Mouse (Mus musculus) NIH3T3 (cell line): Measurements from ENCODE around the gene Sh3tc1.

Experiments used
- DNase-seq: peaks from one replicate; pipeline ENCODE4 v3.0.0-alpha.2; 2012; ENCODE audit warnings: low read depth

Sh3tc1 gene

DNA sequence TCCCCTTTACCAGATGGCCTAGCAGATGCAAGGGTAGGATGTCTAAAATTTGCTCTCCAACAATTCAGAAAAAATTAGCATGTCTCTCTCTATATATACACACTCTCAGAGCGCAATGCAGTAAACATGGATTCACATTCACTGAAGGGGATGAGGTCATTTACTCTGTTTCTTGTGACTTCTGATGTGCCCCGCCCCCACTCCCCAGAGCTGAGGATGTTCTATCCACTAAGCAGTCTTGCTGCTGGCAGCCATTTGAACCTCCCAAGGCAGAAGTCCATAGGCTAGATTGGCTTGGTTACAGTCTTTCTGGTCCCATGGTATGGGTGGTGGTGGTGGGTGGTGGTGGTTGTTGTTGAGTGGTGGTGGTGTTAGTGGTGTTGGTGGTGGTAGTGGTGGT is 17.9 kb downstream of the Sh3tc1 start:
- no peak for DNase-seq

DNA sequence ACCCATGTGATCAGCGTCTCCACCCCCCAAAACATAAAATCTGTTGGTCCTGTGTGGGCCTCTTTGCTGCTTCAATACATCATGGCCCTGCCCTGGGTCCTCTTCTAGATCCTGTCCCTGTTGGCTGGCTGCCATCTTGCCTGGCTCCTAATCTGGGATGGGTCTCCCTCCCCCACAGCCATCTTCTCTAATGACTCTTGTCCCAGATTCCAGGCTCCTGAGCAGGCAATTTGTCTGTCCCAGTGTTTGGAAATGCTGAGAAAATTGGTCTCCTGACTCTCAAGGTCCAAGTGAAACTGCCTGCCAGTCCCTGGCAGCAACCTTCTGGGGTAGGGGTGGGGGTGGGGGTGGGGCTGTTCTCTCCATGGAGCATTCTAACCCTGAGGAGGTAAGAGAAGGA is 19.9 kb downstream of the Sh3tc1 start:
- DNase-seq, result peak; percentile 13

DNA sequence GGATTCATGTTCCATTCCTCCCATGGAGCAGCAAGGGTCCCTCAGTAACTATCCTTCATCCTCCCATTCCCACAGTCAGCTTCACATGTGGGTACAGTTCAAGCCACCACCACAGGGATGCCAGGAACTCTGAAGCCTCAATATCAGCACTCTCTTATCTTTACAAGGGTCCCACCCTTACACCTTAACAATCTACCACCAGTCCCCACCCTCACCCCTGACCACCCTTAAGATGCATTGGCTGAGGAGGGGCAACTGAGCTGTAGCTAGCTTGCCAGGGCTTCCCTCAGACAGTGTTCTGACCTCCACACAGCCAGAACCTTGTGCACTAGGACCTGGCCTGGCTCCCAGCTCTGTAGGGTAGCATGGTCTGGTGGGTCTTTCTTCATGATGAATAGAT is 20.4 kb downstream of the Sh3tc1 start:
- DNase-seq, result no peak

DNA sequence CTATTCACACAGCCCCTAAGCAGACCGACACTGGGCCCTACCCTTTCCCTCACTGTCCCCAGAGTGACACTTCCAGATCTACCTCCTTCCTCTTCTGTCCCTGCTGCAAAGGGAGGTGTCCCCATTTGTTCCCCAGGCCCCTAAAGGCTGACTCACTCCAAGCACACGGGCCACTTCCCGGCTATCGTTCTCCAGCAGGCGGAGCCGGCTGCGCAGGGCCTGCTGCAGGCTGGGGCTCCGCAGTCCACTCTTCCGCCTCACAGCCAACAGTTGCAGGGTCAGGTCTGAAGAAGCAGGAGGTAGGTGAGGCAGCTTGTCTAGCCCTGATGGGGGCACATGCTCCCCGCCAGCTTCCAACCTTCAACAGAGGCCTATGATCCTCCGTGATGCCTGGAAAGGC is 21.0 kb downstream of the Sh3tc1 start:
- no peak for DNase-seq

DNA sequence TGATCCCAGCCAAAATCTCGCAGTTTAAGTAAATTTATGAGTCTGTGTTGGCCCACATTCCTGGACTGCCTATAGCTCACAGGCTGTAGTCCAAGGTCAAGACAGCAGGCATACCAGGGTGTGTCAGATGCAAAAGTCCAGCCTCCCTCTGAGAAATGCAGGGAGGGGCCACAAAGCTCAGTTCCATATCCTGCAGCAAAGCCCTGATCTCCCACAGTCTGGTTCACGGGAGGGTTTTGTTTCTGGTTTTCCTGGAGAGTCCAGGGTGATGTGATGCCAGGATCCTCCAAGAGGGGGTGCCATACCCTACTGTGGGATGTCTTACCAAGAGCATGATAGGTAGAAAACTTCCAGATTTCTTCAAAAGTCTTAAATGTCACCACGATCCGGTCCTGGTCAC is 21.8 kb downstream of the Sh3tc1 start:
- peak; percentile 86 for DNase-seq

GRCm38 (mm10) chr5:35717455-35717854 is 22.3 kb downstream of the Sh3tc1 start:
- DNase-seq, result no peak

DNA sequence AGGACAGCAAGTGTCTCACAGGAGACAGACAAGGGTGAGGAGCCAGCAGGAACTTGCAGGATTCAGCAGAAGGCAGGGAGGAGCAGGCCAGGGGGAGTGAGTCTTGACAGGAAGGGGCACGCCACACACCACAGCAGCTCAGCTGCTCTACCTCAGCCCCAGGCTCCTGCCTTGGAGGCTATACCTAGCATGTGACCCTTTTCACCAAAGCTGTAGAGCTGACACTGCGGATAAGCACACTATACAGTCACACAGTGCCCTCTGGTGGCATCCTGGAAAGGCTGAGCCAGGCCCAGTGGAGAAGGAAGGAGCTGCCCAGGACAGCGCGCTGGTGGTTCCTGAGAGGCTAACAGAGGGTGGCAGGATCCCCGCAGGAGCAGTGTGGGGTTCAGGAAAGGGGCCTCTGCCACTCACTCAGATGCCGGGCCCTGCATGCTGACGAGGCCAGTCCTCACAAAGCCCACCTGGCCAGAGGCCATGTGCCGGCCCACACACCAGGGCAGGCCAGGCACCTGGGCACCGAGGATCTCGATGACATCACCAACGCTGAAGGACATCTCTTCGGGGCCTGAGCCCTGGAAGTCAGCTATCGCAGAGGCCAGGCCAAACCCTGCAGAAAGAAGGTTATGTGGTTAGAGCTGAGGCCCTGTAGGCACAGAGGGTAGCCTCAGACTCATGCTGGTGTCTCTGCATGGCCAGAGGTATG is 26.0 kb downstream of the Sh3tc1 start:
- DNase-seq, result peak; percentile 91

- DNase-seq, result no peak
Observed at GRCm38 (mm10) chr5:35712517-35712916, 27.3 kb downstream of the Sh3tc1 start.

DNA sequence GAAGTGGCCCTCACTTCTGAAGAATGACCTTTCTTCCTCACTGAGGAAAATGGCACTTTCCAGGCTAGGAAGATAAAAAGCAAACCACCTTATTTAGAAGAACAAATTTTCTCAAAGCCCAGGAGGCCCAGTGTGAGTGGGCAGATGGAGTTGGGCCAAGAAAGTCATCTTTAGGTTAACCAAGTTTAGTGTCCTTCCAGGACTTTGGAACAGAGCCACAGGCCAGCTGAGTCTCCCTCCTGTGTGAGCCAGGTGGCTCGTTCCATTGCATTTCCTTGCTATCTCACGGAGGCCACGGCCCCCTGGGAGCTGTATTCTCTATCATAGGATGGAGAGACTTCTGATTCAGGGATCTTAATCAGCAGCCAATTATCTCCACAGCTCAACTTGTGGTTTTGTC is 28.9 kb downstream of the Sh3tc1 start:
- peak; percentile 41 for DNase-seq

- peak; percentile 34 for DNase-seq
Observed at GRCm38 (mm10) chr5:35710481-35710880, 29.3 kb downstream of the Sh3tc1 start.

- no peak for DNase-seq
Observed at GRCm38 (mm10) chr5:35705411-35705810, 34.4 kb downstream of the Sh3tc1 start.

GRCm38 (mm10) chr5:35703814-35704213 is 36.0 kb downstream of the Sh3tc1 start:
- DNase-seq, result no peak

- DNase-seq, result no peak
Observed at GRCm38 (mm10) chr5:35703183-35703582, 36.6 kb downstream of the Sh3tc1 start.

GRCm38 (mm10) chr5:35702582-35703140 is 37.1 kb downstream of the Sh3tc1 start:
- peak; percentile 51 for DNase-seq

DNA sequence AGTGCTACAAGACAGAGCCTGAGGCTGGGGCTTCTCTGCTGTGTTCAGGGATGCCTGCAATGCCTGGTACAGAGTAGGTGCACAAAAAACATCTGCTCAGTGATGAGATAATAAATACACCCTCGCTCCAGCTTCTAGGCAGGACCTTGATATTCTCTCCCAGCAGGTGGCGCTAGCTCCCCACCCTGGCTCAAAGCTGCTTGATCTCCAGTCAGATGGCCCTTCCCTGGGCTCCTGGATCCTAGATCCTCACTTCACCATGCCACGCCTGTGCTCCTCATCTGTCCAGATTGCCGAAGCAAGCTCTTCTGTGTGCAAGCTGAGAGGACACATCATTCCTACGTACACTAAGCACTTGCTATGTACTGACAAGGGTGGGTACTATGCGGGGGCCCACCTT is 38.7 kb downstream of the Sh3tc1 start:
- peak; percentile 86 for DNase-seq

DNA sequence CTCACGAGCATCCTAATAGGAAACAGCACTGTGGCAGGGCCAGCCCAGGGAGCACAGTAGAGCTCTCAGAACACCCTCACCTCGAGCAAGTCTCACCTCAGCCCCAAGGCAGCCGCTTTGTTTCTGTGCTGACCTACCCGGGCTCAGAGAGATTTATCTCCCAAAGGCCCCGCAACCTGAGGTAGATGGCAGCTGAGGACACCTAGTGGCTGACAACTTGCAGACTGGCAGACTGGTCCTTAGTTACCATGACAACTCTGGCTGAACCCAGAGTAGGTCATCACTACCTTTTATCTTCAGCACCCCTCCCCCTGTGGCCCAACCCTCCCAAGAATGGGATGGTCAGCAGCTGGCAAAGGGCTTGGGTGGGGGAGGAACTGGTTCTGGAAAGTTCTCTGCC is 44.0 kb downstream of the Sh3tc1 start:
- peak; percentile 23 for DNase-seq

DNA sequence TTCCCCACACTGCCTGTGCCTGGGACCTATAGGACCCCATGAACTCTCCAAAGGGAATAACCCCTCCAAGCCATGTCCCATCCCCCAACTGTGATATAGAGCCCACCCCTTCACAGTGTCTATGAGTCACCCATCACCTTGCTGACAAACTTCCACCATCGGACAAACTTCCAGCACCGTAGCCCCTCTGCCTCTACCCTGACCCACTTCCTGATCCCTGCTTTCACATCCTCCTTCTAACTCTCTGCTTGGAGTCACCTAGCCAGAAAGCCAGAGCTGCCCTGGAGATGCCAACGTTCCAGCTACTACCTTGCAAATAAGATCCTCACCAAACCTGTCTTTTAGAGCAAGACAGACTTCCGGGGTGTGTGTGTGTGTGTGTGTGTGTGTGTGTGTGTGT is 46.1 kb downstream of the Sh3tc1 start:
- DNase-seq, result no peak

DNA sequence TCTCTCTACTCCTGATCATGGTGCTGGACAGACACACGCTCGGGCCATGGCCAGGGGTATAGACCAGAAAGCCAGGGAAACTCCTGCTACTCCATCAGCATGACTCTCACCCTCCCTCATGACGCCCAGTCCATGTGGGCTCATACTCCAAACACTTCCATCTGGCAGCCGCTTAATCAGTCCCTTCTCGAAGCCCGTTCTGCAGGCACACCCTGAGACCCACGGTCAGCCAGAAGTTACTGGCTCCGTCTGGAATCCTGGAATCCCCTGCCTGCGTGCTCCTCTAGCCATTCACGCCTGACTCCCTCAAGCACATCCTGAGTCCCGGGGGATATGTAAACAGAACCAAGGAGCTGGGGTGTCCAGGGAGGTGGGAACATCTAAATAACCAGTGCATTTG is 48.5 kb downstream of the Sh3tc1 start:
- DNase-seq, result peak; percentile 27

GRCm38 (mm10) chr5:35690485-35691165 is 49.2 kb downstream of the Sh3tc1 start:
- no peak for DNase-seq

DNA sequence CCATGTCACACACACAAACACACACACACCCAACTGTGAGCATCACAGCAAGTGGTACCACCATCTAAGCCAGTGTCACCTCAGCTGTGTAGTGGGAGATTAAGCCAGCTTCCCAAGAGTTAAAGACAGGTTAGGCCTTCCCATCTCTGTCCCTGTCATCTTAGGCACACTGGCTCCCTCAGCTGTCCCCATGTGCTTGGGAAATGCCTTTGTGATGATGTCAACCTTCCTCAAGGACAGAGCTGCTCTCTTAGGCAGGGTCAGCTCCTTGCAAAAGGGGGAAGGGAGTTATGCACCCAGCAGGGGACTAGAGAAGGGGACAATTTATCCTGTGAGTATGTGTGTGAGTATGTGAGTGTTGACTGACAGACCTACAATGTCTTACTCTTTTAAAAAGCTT is 50.4 kb downstream of the Sh3tc1 start:
- DNase-seq, result no peak

DNA sequence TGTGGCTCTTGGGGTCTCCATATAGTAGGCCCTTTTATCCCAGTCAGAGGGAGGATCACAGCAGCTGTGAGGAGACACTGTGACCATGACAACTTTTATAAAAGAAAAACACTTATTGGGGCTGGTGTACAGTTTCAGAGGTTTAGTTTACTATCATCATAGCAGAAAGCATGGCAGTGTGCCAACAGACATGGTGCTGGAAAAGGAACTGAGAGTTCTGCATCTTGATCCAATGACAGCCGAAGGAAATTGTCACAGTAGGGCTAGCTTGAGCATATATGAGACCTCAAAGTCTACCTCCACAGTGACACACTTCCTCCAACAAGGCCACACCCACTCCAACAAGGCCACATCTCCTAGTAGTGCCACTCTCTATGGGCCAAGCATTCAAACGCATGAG is 50.9 kb downstream of the Sh3tc1 start:
- no peak for DNase-seq

DNA sequence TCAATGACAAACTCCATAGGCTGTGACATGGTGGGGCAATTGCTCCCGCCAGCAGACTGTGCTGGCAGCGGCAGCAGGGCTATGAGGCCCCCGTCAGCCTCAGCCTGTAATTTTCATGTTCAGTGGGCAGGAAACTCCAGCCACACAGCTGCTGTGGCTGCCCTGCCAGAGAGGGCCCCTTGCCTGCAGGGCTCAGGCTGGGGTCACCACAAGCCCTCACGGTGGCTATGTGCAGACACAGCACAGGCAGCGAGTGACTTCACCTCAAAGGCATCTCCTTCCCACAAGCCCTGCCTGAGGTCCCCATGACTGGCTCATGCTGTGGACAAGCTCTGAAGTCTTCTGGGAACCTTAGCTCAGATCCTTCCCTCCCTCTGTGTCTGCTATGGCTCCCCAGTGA is 52.7 kb downstream of the Sh3tc1 start:
- peak; percentile 51 for DNase-seq

DNA sequence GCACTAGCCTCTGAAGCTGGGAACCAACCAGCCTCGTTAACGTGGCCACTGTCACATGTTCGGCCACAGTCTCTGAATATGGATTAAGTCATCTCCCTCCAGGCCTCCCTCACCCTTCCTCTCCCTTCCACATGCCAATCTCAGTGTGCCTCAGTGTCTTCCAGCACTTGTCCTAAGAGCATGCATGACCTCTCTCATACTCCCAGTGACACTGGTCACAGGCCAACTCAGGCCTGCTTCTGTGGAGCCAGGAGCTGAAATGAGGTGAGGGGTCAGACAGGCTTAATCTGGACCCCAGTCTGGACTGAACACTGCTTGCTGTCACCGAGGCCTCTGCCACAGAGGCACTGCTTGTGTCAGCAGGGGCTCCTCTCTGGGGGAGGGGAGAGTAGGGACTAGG is 53.5 kb downstream of the Sh3tc1 start:
- DNase-seq, result no peak

GRCm38 (mm10) chr5:35685079-35685478 is 54.7 kb downstream of the Sh3tc1 start:
- no peak for DNase-seq
